Mouse (Mus musculus): ENCODE data around the gene Dctn2.

Gene Dctn2

DNA sequence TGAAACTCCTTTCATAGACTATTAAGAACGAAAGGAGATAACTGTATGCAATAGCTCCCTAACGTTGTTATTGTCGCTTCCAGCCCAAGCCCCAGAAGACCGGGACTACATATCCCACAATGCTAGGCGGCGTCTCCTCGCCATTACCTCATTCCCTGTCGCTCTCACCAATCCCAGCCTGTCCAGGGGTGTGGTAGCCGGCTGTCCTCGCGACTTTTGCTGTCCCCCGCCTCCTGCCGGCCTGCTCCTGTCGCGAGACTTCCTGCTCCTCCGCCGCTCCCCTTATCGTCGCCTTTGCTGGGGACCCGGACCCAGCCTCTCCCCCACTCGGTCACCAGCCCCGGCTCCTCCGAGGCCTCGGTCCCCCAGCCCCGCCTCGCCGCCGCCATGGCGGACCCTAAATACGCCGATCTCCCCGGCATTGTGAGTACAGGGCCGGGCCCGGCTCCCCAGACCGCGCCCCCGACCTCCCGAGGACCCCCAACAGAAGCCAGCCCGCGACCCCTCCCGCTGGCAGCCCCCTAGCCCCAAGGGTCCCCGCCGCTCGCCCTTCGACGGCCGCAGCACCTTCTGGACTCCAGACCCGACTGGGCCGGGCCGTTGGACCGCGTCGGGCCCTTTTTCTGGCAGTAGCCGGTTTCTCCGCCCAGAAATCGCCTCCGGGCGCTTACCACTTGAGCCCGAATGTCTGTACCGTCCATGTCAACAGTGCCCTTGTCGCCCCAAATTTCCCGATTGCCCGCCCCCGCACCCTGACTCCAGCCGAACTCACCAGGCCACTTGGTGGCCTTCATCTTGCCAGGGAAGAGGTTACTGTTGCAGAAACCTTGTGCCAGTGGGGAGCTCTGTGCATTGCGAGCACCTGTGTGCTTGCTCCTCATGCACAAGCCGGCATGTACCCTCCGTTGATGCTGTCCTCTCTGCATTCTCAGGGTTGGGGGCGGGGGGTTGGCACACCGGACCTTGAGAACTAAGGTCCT, at the start of gene Dctn2:
Gene Dctn2 (plus strand): TSS at position 257 of the 980 bp plus-strand sequence.
- DNase-seq: peak; percentile 88

DNA sequence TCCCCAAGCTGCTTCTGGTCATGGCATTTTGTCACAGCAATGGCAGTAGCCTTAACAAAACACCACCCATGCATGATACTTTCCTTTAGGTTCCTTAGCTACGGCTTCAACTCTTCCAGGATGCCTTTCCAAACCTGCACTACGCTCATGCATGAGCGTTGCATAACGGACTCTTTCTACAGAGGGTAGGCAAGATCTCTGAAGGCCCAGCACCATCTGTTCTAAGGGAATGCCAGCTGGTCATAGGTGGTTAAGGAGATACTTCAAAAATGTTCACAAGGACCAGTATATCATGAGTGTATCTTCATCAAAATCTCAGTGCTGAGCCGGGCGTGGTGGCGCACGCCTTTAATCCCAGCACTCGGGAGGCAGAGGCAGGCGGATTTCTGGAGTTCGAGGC, 49.7 kb upstream of the Dctn2 start:
- no peak for DNase-seq

DNA sequence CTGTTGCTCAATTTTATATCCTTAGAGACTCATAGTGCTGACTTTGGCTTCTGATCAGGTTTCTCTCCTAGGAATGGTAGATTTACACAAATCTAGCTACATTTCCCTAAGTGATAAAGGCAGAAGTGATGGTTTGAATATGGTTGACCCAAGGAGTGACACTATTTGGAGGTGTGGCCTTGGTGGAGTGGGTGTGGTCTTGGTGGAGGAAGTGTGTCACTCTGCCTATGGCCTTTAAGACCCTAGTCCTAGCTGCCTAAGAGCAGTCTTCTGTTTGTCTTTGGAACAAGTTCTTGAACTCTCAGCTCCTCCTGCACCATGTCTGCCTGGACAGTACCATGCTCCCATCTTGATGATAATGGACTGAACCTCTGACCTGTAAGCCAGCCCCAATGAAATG, 49.0 kb upstream of the Dctn2 start:
- DNase-seq: no peak

DNA sequence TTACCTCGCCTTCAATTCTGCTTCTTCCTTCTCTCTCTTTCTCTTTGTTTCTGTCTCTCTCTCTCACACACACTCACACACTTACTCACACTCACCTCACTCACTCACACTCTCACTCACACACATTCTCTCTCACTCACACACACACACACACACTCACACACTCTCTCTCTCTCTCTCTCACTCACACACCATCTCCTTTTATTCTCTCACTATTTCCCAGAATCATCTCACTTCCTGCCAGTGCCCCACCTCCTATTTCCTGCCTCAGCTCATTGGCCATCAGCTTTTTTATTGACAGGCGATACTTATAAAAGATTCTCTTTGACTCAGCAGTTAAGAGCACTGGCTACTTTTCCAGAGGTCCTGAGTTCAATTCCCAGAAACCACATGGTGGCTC, 47.8 kb upstream of the Dctn2 start:
- no peak for DNase-seq

DNA sequence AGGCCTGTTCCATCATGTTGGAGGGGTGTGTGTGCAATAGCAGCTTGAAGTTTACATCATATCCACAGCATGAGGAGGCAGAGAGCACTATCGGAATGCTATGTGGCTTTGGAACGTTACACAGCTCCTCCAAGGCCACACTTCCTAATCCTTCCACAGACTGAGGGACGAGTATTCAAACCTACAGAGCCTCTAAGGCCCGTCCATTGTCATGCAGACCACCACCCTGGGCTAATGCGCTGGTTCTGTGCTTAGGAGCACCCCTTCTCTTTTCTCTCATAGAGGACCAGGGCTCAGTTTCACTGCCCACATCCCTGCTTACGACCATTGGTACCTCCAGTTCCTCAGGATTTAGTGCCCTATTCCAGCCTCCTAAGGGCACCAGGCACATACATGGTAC, 41.0 kb upstream of the Dctn2 start:
- DNase-seq: no peak

DNA sequence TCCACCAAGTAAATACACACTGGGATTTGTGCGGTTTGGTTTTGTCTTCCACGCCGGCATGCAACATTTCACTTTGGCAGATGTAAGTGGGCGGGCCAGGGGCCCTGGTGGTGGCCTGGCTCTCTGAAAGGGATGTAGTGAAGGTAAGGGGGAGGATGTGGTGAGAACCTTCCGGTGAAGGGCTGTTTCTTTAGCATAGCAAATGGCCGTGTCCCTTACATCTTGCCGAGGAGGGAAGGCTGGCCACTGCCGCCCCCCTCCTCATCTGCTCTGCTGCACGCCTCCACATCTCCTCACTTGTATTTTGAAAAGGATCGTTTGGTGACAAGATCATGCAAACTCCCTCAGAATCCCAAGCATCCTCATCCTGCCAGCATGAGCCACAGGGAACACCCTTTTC, 40.4 kb upstream of the Dctn2 start:
- DNase-seq: no peak

DNA sequence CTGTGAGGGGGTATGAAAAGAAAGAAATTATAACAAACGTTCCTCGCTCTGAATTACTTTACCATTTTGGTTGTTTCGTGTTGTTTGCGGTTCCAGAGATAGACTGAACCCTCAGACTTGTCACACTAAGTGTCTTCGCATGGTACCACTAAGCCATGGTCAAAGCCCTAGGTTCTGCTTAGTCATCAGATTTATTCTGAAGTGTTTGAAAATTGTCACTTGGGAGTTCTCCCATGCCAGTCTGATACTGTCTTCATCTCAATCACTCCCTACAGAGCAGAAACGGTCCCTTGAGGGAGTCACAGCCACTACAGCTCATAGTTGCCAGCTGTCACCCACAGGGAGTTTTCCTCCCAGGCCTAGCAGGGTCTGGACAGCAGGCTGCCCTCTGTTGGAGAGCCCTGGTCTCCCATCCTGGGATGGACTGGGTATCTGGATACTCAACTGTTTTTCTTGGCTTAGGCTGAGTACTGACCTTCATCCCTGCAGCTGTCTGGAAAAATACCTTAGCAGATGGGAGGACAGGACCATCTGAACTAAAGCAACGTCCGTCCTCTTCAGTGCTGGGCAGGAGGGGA, 39.8 kb upstream of the Dctn2 start:
- no peak for DNase-seq

DNA sequence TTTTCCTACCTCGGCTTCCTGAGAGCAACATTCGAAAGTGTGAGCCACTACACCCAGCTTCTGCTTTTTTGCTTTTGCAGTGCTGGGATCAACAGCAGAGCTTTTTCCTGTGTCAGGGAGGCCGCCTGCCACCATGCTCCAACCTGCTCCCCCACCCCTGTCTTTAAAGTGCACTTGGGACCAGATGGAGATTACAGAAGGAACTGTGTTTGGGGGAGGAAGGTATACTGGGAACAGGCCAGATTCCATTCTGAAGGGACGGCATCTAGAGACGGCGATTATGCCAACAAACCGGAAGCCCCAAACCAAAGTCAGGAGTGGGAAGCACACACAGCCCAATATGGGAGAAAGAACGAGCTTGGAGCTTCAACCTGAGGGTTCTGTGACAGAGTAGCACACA, 39.0 kb upstream of the Dctn2 start:
- no peak for DNase-seq

DNA sequence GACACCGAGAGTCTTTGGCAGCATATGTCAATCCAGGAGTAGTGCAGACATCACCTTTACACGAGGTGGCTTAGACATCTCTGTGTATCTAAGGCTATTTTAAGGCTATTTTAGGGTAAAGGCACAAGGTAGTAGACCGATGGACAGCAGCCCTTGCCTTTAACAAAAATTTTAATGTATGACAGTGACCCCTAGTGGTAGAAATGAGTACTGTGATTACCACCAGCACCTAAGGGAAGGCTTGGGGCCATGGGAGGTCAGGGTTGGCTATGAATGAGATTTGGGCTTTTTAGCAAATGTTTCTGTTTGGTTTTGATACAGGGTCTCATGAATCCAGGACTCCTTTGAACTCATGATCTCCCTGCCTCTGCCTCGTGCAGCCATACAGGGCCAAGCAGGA, 37.3 kb upstream of the Dctn2 start:
- no peak for DNase-seq

DNA sequence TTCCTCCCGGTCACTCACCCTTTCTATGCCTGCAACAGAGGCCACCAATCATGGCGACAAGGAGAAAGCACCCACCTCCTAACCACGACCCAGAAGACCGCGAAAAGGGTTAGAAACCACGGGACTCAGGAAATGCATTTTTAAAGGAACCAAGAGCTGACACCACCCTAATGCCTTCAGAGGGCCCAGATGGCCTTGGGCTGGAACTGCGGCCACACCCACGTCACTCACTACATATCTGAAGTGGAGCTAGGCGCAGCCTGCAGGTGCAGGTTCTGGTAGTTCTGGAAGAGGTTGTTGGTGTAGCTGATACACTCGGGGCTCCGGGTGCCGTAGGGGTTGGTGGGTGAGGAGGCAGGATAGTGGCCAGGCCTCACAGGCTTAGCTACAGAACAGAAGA, 35.5 kb upstream of the Dctn2 start:
- no peak for DNase-seq

DNA sequence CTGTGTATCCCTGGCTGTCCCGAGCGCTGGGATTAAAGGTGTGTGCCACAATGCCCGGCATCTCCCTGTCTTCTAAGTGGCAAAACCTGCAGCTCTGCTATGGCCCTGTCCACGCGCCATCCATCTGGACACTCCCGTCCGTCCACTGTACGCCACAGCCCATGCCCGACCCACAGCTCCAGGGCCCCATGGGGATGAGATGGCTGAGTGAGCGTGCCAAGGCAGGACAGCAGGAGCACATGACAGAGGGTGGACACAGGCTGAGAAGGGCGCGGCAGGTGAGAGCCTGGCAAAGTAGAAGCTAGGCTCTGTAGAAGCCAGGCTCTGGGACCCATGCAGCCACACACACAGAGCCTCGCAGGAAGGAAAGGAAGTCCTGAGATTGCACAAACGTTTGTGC, 34.4 kb upstream of the Dctn2 start:
- DNase-seq: no peak

DNA sequence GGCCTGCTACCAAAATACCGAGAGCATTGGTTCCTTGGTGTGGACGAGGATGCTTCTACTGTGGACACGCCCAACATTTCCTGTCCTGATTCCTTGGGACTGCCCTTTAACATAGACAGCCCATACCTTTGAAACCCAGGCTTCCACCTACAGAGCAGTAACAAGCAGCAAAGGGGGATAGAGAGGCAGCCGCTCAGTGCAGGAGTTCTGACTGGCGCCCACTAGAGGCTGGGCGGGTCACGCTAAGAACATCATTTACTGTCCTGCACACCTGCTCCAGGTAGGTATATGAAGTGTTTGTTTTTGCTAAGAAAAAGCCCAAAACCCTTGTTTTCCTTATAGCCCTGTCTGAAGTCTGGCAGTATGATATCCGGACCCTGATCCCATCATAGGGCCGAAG, 33.0 kb upstream of the Dctn2 start:
- no peak for DNase-seq

DNA sequence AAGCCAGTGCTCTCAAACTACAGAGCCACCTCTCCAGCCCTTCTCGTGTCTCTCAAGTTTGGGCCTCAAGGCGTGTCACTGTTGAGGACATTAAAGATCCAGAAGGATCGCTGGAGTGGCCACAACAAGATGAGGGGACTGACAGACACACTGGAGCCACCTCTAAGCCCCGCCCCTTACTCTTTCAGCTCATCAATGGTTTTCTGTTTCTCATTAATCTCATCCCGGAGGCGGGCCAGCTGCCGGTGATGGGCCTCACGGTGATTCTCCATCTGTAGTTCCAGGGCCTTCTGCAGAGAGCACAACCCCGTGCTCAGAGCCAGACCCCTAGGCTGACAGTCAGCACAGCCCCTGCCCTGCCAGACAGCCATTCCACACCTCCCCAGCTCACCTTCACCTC, 29.6 kb upstream of the Dctn2 start:
- no peak for DNase-seq

DNA sequence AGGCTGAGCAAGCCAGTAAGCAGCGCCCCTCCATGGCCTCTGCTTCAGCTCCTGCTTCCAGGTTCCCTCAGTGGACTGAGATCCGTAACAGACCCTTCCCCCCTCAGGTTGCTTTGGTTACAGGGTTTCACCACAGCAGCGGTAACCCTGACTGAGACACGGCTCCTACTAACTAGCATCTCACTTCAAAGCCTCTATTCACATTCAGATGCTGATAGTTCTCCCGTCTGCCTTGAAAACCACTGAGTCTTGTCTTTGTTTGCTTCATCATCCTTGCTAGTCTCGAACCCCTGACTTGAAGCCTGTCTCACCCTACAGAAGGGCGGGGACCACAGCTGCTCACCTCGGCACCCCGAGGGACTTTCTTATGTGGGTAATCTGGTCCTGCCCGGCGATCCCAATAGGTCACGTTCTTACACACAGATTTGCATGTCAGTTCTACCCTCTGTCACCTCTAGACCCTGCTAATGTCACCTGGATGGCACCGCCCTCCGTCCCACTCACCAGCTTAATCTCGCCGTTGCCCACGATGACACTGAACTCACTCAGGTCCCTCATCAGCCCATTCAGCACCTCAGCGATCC, 27.8 kb upstream of the Dctn2 start:
- DNase-seq: no peak

DNA sequence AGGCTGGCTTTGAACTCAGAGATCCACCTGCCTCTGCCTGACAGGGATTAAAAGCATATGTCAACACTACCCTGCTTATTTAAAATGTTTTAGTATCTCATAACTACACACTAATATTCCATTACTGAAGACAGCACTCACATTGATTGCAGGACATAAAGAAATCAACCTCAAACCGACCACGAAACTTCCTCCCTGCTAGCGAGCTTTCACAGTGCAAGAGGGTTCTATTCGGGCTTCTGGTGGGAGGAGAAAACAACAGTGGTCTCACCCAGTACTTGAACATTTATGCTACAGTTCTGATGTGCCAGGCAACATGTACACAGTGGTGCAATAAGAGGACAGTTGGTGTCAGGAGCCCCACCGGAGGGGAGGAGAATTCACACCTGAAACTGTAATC, 15.4 kb upstream of the Dctn2 start:
- DNase-seq: no peak

DNA sequence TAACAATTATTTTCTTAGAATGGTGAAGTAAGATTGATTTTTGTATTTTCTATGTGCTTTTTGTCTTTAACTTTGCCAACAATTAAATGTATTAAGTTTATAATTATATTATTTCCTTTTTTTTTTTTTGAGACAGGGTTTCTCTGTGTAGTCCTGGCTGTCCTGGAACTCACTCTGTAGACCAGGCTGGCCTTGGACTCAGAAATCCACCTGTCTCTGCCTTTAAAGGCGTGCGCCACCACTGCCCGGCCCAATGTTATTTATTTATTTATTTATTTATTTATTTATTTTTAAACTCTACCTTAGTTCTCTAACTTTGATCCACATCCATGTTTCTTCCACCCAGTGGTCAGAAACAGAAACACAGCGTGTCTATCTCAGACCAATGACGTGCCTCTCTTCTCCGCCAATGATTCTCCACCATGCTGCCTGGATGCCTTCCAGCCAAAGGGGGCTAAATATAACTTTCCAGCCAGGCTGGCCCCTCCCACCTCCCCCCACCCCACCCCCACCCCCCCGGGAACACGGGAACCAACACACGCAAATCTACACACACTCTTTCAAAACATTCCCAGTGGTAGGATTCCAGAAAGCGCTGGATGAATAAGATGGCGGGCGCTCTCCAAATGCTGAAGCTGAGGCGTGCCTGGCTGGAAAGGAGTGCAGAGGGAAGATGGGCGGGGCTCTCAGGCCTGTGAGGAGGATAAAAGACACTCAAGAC, 10.4 kb upstream of the Dctn2 start:
- DNase-seq: peak; percentile 46

DNA sequence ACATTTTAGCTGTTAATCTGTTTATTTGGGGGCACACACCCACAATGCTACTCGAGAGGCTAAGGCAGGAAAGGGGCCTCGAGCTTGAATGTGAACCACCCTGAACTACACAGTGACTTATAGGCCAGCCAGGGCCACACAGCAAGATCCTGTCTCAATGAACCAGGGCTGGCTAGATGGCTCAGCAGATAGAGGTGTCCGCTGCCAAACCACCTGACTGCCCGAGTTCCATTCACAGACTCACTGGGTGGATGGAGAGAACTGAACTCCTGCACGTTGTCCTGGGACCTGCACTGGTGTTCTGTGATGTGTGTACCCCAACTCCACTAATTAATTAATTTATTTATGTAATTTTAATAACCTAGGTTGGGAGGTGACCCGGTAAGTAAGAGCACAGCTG, 8.4 kb upstream of the Dctn2 start:
- no peak for DNase-seq

DNA sequence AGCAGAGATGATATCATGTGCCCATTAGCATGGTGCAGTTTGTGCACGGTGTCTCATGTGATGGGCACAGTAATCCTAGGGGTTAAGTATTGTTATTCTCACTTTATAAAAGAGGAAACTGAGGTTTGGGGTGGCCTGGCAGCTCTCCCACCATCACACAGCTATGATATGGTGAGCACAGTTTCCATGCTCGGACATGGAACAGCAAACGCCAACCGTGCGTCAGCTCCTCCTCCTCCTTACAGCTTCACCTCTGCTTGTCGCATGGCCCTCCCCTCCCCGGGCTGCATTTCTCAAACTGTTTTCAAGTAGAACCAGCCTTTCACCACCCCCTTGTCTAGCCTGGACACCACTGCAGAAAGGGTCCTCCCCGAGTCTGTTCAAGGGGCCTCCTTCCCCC, 7.7 kb upstream of the Dctn2 start:
- no peak for DNase-seq

DNA sequence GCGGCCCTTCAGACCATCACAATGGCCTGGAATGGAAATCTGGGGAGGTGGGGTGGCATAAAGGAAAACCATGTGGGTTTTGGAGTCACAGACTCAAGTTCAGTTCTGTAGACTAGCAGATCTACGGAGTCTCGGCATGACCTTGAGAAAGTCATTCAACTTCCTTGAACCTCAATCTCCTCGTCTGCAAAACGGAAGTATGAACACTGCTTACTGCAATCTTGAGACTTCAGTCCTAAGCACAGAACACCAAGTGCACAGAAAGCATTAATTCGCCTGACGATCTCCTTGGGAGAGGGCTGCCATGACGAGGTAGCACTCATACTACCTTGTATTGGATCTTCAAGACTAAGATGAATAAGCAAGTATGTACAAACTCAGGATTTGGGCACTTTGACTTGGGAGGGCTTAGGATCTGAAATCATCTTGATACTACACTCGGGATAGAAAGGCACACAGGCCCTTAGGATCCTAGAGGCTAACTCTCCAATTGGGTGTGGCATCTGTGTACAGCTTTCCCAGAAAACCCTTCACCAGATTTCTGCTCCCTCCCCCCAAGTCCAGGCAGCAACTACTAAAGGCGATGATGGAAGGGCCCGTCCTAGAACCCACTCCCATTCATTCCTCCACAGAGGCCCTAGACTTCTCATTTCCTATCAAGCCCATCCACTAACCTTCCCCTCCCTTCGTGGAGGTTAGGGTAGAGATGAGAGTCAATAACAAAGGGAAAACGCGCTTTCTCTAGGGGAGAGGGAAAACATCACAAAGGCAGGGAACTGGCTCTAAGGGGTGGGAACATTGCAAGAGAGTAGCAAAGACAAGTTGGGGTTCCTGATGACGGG, 4.2 kb upstream of the Dctn2 start:
- no peak for DNase-seq

DNA sequence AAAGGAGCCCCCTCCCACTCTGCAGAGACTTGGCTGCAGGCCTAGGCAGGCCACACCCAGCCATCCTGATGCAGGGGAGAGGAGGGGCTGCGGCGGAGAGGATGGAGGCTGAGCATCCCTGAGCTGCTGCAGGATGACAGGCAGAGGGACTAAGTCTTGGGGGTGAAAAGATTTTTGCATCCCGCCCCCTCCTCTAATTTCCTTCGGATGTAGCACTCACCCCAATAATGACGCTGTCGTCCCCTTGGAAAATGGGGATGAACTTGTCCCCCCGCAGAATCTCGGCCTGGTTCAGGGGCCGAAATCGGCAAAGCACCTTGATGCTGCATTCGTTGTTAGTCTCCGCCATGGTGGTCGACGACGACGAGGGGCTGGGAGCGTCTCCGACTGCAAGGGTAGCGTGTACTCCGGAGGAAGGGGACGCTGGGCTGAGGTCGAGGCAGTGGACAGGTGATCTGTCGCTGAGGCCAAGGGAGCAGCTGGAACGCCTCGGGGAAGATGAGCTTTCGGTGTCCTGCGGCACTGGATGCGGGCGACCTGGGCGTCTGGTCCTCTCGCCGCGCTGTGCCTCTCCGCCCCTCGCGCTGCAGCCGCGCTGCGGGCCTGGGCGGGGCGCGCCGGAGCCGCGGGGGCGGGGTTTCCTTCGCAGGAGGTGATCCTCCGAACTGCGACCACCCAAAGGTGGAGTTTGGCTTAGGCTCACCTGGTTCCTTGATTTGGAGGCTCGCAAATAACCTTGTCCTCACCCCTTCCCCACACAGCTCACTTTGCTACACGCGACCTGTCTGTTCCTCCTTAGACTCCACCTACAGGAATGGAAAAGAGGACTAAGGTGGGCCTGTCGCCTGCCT, 3.4 kb upstream of the Dctn2 start, which contains the start of gene Kif5a:
Gene Kif5a (minus strand): TSS at position 801 of the 851 bp plus-strand sequence.
- peak; percentile 76 for DNase-seq

DNA sequence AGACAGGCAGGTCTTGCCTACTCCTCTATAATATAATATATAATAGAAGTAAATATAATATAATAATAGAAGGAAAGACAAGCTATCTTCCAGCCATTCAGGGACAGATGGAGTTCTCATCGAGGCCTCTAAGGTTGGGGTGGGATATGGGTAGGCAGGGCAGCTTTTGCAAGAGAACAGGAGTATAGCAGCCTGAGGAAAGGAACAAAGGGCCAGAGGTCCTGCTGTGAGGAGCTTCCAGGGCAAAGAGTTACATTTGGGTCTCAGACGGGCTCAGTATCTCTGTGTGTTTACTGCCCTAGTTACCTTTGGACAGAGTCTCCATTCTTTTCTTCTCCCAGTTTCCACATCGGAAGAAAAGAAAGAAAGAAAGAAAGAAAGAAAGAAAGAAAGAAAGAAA, 2.5 kb upstream of the Dctn2 start:
- no peak for DNase-seq

DNA sequence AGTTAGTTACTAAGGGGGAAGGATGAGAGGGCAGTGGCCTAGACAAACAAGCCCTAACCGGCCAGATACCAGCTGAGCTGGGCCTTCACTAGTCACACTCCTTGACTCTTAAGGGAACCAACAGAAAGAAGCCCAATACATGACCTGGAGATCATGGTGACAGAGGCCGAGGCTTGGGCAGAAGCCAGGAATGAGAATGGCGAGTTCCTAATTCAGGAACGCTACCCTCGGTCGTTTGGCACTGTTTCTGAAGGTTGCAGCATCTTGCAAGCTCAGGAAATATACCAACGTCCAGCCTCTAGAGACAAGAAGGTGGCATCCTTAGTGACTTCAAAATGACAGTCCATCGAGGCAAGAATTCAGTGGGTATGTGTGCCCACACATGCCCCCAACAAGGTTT, 1.8 kb upstream of the Dctn2 start:
- DNase-seq: no peak

All from right cerebral cortex, postnatal 4 days (tissue).